Mouse (Mus musculus) heart, postnatal 0 days (tissue): ENCODE results near the gene Rgs16.
"Not testable (repeated sequence)": the region's sequence is repeated elsewhere in the genome, so short reads cannot be mapped to it uniquely, and the experiment has no call there.

Experiments
- CTCF ChIP-seq: IDR thresholded peaks from 2 replicates; pipeline ENCODE4 v1.5.1; 2016; ENCODE audit warnings: antibody characterized with exemption, control low read depth, low read depth
- EP300 ChIP-seq: IDR thresholded peaks from 2 replicates; pipeline ENCODE4 v1.6.1; 2016; ENCODE audit warnings: antibody characterized with exemption, low read depth

DNA sequence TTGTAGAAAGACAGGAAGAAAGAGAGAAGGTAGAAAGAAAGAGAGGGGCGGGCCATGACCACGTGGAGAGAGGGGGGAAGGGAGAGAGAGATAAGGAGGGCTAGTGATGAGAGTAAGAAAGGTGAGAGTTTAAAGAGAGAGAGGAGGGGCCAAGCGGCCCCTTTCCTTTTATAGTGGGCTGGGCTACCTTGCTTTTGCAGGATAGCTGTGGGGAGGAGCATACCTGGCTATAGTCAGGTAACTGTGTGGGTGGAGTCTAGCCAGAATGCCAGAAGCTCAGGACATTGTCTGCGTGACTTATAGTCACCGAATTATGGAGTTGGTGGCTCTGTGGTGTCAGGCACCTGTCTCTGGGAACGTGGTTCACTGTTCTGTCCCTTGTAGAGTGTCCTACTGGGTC is 29.4 kb downstream of the Rgs16 start:
- not testable (repeated sequence) for TF ChIP-seq EP300, CTCF
